Mouse (Mus musculus) ES-Bruce4 (cell line): Measurements from ENCODE around the gene Kifc1. TPM values are rescaled to one million over a fixed set of nuclear protein-coding genes. Genes with fewer than 3 reads are reported as not detected.
"Not testable (repeated sequence)": the region's sequence is repeated elsewhere in the genome, so short reads cannot be mapped to it uniquely, and the experiment has no call there.

Experiments
- H3K27ac ChIP-seq: 2 replicates; pipeline ENCODE4 v1.5.1; 2012; ENCODE audit warnings: low read length, inconsistent platforms; ENCODE audit not compliant: insufficient read depth
- H3K27me3 ChIP-seq: 2 replicates; pipeline ENCODE4 v1.6.1; 2012; ENCODE audit warnings: mild to moderate bottlenecking, low read length, inconsistent platforms; ENCODE audit not compliant: control insufficient read depth, poor library complexity, insufficient read depth, severe bottlenecking
- H3K36me3 ChIP-seq: 2 replicates; pipeline ENCODE4 v1.6.1; 2012; ENCODE audit warnings: inconsistent platforms, mild to moderate bottlenecking, low read length, moderate library complexity; ENCODE audit not compliant: control insufficient read depth, poor library complexity, insufficient read depth, severe bottlenecking
- H3K4me1 ChIP-seq: one replicate; pipeline ENCODE4 v1.8.1; 2011; ENCODE audit warnings: low read length; ENCODE audit not compliant: control insufficient read depth, insufficient read depth
- H3K4me3 ChIP-seq: 2 replicates; pipeline ENCODE4 v1.5.1; 2011; ENCODE audit warnings: low read depth, mild to moderate bottlenecking, low read length
- H3K9ac ChIP-seq: 2 replicates; pipeline ENCODE4 v1.6.1; 2012; ENCODE audit warnings: low read depth, mild to moderate bottlenecking, inconsistent platforms; ENCODE audit not compliant: poor library complexity, severe bottlenecking
- H3K9me3 ChIP-seq: replicated peaks from 2 replicates; pipeline ENCODE4 v1.6.1; 2012; ENCODE audit warnings: mild to moderate bottlenecking, low read length, inconsistent platforms; ENCODE audit not compliant: control insufficient read depth, poor library complexity, insufficient read depth, severe bottlenecking
- CTCF ChIP-seq: IDR thresholded peaks from one replicate; pipeline ENCODE4 v1.8.1; 2011; ENCODE audit warnings: low read depth, low read length
- EP300 ChIP-seq: IDR thresholded peaks from 2 replicates; pipeline ENCODE4 v1.6.1; 2011; ENCODE audit warnings: low read depth, low read length; ENCODE audit not compliant: insufficient read depth
- POLR2A ChIP-seq: IDR thresholded peaks from one replicate; pipeline ENCODE4 v1.8.1; 2011; ENCODE audit warnings: low read length; ENCODE audit not compliant: insufficient read depth
- polyA plus RNA-seq: library from polyadenylated mRNA; stranded (reverse); fragments of >200 nt; gene quantifications from 2 replicates; pipeline ENCODE4 v1.2.4, GENCODE M21; 2011; ENCODE audit warnings: low read depth; ENCODE audit not compliant: missing spikeins, insufficient read depth, insufficient read length

Gene Kifc1
- polyA plus RNA-seq, 1 experiment = 155 TPM

GRCm38 (mm10) chr17:33875797-33876196 is 14.7 kb downstream of the Kifc1 start:
- peaks cover 27% of the 10 kb centered on the region for H3K36me3 ChIP-seq
- H3K9ac ChIP-seq, H3K4me3 ChIP-seq: not testable (repeated sequence)

GRCm38 (mm10) chr17:33874411-33874810 is 16.1 kb downstream of the Kifc1 start:
- TF ChIP-seq POLR2A (no peak), EP300 (no peak), CTCF (no peak)
- Histone ChIP-seq H3K9ac (no peak overlapping the region), H3K36me3 (peaks cover 16% of the 10 kb centered on the region), H3K27ac (no peak overlapping the region), H3K4me1 (no peaks in the 10 kb centered on the region), H3K9me3 (no peaks in the 10 kb centered on the region), H3K27me3 (no peaks in the 10 kb centered on the region), H3K4me3 (no peak overlapping the region)

More at GRCm38 (mm10) chr17:33875797-33876196, 14.7 kb downstream of the Kifc1 start:
- peak; percentile 45 for TF ChIP-seq CTCF
- not testable (repeated sequence) for H3K4me1 ChIP-seq, H3K27me3 ChIP-seq, H3K9me3 ChIP-seq, H3K27ac ChIP-seq

- H3K9ac ChIP-seq, H3K4me1 ChIP-seq: not testable (repeated sequence)
Measured at GRCm38 (mm10) chr17:33873537-33873936, 16.9 kb downstream of the Kifc1 start, which contains the start of gene Gm7029. Gene Gm7029, plus strand, starts transcription at chr17:33873837.

GRCm38 (mm10) chr17:33865330-33866030 is 25.0 kb downstream of the Kifc1 start:
- peak overlapping the region; percentile 48 for H3K4me3 ChIP-seq
- peaks cover 3% of the 10 kb centered on the region for H3K4me1 ChIP-seq
- no peaks in the 10 kb centered on the region for H3K36me3 ChIP-seq
- H3K27me3 ChIP-seq = no peaks in the 10 kb centered on the region
- H3K9me3 ChIP-seq = no peaks in the 10 kb centered on the region
- H3K27ac ChIP-seq = peak overlapping the region; percentile 8; the same call in 1 of the 2 replicates
- no peak for TF ChIP-seq EP300
- TF ChIP-seq POLR2A = no peak
- TF ChIP-seq CTCF = peak; percentile 76
- H3K9ac ChIP-seq = peak overlapping the region; percentile 44; the same call in 1 of the 2 replicates

More at GRCm38 (mm10) chr17:33873537-33873936, 16.9 kb downstream of the Kifc1 start, which contains the start of gene Gm7029:
- H3K36me3 ChIP-seq = peaks cover 13% of the 10 kb centered on the region
- not testable (repeated sequence) for H3K27me3 ChIP-seq, H3K27ac ChIP-seq, H3K4me3 ChIP-seq, H3K9me3 ChIP-seq

- Histone ChIP-seq H3K4me3 (no peak overlapping the region), H3K27me3 (no peaks in the 10 kb centered on the region), H3K36me3 (no peaks in the 10 kb centered on the region), H3K9ac (no peak overlapping the region), H3K9me3 (peaks cover 16% of the 10 kb centered on the region), H3K4me1 (no peaks in the 10 kb centered on the region), H3K27ac (no peak overlapping the region)
- TF ChIP-seq EP300 (no peak), POLR2A (no peak), CTCF (no peak)
Measured at GRCm38 (mm10) chr17:33857816-33858215, 32.6 kb downstream of the Kifc1 start.

- Histone ChIP-seq H3K4me3 (no peak overlapping the region), H3K36me3 (peaks cover 14% of the 10 kb centered on the region), H3K27me3 (no peaks in the 10 kb centered on the region), H3K9me3 (no peaks in the 10 kb centered on the region), H3K9ac (no peak overlapping the region), H3K4me1 (no peaks in the 10 kb centered on the region), H3K27ac (no peak overlapping the region)
- TF ChIP-seq CTCF = no peak
- no peak for TF ChIP-seq EP300
- no peak for TF ChIP-seq POLR2A
Measured at GRCm38 (mm10) chr17:33851331-33851730, 39.1 kb downstream of the Kifc1 start.
